Mouse (Mus musculus): ENCODE results near the gene Arid1b.
A peak's percentile ranks its signal among the peaks of the same experiment; 100 is the strongest.

The Arid1b gene

DNA sequence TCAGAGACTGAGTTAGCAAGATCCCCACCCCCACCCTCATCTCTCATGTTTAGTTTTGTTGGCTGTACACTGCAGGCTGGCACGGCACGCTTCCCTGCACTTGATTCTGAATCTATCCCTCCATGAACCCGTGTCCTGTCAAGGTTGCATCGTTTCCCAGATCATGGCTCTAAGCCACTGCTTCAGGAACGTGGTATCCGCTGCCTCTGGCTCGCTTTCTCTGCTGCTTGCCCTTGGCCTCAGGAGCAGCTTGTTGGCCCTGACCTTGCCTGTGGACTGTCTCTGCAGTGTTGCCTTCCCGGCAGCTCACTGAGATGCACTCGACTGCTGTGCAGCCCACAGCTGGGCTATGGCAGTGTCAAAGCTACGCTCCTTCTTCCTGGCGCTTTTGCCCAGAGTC lies 252.6 kb downstream of the Arid1b start:
- no peak for DNase-seq (ENCODE audit: extremely low spot score)

DNA sequence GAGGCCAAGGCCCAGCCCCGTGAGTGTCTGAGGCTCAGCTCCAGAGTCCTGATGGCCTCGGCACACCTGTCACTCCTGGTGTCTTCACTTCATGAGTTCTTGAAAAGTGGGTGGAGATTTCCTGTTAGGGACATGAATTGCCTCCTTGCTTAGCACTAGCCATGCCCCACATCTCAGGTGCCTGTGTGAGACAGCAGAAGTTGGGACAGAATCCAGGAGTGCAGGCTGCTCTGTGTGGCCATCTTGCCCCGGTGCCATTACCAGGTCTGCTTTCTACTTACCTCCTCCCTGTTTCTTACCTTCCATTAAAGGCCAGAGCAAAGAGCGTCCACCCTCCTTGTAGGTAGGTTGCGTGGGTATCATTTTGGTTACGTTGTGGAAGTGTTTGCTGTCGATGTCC lies 253.1 kb downstream of the Arid1b start:
- no peak for DNase-seq (ENCODE audit: extremely low spot score)

DNA sequence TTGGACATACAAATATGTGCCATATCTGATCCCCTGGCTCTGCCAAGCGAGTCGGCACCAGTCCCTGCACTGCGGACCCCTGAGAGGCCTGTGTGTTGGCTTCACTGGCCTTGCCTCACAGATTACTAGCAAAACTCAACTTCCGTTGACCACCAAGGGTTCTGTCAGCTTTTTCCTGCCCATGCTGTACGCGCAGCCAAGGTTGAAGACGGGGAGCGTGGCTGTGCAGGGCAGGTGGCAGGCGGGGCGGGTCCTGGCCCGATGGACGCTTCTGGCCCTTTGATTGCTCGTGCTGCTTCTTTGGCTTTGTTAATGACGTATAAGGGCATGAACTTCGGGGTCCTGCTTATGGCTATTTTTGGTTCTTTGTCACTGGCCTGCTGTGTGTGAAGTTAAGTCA lies 253.6 kb downstream of the Arid1b start:
- DNase-seq (ENCODE audit: extremely low spot score), result no peak

DNA sequence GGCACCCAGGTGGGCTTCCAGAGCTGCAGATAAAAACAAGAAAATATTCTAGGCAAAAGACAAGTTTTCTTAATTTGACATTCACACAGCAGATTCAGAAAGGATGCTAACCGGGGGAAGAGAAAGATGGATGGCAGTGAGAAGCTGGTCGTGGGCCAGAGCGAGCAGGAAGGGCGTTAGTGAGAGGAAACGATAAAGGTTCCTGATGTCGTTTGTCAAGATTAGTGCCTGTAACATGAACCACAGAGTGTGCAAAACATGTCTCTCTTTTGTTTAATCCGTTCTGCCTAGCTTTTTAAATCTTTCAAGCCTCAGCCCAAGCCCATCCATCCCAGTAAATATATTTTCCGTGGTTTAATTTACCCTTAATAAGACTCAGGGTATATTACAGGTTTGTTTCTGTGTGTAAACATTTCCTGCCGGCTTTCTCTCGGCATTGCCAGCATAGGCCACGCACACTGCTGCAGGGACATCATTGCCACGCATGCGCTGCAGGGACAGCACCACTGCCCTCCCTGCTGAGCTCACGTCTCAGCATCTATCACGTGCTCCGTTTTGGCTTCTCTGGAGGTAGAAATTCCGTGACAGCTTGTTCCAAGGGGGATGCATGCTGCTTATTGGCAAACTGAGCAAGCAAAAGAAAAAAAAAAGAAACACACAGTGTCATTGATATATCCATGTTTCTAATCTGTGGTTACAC lies 255.0 kb downstream of the Arid1b start:
- DNase-seq (ENCODE audit: extremely low spot score), result no peak

DNA sequence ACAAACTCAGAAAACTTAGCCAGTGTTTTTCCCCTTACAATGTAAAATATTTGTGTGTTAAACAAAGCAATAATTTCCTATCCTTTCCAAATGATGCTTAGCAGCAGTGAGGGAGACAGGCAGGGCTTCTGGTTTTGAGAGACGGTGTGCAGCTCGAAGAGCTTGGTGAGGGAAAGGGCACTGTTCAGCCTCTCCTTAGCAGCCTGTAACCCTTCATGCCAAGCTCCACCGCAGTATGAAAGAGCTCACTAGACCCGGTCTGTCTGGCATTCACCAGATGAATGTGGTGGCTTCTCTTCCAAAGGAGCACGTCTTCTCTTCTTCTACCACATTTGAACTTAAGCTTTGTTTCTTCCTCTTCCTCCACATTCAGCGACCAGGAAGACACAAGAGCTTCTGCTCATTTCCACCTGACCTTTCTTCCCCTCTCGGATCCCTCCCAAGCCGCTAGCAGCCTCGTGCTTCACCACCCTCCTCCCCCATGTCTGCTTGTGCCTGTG lies 255.6 kb downstream of the Arid1b start:
- no peak for DNase-seq (ENCODE audit: extremely low spot score)

DNA sequence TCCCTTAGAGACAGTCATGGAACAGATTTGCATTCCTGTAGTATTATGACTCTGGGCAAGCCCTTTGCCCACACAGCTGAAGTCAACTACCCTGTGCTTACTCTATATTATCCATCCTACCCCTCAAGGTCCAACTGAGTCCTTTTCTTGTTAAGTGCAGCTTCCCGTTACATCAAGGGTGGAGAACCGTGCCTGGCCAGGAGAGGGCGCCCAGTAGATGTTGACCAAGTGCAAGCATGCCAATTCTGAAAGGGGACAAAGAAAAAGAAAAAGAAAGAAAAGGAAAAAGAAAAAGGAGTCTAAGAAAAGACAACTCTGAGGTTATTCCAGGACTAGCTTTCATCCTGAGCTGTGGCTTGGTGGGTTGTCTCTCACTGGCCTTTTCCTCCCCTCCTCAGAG lies 258.3 kb downstream of the Arid1b start:
- peak; percentile 71 for DNase-seq (ENCODE audit: extremely low spot score)

DNA sequence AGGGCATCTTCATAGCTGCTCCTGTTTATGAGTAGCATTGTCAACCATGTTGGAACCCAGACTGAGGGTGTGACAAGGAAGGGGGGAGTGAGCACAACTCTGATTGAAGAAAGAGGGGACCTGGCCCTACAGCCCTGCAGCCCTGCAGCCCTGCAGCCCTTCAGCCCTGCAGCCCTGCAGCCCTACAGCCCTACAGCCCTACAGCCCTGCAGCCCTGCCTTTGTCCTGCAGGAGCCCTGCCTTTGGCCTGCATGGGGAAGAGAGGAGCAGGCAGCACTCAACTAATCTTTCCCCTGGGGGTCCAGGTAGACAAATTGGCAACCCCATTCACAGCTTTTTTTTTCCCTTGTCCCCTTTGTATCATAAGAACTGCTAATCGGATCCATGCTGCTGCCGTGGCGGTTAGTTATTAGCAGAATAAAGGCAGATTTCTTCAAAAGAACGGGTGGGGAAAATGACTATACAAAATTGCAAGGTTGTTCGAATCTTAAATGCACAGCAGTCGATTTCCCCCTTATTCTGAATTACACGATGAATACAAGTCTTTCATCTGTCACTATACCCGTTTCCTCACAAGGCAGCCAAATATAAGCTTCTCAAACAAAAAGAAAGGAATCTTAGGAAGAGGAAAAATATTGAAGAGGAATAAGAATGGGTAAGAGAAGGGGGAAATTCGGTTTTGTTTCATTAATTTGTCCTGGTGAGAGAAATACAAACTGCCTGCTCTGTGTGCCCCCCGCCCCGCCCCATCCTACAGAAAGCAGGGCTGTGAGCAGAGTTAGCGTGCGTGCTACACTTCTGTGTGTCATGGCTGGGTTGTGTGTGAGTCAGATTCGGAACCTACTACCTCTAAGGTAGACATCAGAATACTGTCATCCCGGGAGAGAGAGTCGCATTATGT lies 260.8 kb downstream of the Arid1b start:
- no peak for DNase-seq (ENCODE audit: extremely low spot score)

DNA sequence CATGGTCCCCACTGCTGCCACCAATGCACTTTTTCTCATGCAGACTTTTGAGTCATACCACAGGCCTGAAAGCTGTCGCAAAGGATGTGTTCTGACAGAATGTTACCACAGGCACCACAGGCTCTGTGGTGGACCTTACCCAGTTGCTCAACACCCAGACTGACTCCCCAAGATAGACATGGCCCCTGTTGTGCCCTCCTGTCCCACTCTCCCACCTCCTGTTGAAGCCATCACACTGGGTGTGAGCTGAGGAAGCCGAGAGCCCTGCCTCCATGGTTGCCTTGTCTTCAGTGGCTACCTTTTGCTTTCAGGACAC lies 261.4 kb downstream of the Arid1b start:
- DNase-seq (ENCODE audit: extremely low spot score), result no peak

DNA sequence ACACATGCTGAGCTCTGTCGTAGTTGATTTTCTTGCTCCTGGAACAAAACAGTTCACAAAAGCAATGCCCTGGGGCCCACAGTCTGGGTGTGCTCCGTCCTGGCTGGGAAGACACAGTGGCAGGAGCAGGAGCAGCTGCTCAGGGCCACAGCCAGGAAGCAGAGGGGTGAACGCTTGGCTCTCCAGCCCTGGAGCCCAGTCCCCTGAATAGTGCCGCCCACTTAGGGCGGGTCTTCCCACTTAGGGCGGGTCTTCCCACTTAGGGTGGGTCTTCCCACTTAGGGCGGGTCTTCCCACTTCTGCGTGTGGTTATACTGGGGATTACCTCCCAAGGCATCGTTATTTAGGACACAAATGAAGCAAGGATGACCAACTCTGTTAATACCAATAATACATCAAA lies 264.8 kb downstream of the Arid1b start:
- no peak for DNase-seq (ENCODE audit: extremely low spot score)

DNA sequence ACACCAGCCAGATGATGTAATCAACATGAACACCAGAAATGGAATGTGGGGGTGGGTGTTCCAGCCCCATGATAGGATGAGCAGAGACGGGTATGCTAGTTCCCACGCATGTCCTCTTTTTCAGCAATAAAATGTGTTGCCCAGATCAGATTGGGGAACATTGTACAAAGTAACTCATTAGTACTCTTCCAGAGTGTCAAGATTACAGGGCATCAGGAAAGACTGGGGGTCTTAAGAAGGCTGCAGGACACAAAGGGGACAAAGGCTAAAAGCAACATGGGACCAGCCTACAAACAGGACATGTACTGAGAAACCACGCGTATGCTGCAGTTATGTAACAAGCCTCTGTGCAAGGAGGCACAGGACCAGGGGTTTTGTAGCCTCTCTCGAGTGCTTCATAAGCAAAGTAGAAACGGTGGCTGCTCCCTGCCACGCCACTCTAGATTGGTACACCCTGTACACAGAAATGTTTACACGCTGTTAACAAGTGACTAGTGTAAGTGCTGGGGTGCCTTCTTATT lies 267.1 kb downstream of the Arid1b start:
- DNase-seq (ENCODE audit: extremely low spot score), result no peak

DNA sequence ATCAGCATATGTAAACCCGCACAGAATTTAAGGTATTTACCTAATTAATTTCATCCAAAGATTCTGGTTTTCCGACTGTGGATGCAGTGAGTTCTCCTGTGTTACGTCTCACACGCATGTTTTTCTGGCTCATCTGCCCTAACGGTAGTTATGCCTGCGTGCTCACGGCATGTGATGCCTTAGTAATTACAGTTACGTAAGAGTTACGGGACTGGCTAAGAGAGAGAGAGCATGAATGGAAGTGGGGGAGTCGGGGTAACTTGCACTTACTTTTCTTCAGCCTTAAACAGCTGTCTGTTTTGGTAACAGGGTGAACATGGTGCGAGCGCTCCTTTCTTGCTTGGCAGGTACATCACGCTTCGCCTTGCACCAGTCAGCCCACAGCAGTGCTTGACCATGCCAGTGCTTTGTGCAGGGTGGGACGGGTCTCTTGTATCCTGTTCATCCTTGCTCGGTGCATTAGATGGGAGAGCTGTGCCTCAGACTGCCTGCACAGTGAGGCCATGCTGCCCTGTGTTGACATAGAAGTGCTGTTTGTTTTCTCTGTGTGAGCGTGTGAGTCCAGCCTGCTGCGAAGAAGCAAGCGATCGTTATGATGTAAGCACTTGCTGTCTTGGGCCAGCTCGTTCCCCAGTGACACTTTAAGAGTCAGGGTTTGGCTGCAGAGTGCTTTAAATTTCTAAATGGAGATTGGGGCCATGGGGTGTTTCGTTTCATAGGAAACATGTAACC lies 267.9 kb downstream of the Arid1b start:
- DNase-seq (ENCODE audit: extremely low spot score), result no peak

DNA sequence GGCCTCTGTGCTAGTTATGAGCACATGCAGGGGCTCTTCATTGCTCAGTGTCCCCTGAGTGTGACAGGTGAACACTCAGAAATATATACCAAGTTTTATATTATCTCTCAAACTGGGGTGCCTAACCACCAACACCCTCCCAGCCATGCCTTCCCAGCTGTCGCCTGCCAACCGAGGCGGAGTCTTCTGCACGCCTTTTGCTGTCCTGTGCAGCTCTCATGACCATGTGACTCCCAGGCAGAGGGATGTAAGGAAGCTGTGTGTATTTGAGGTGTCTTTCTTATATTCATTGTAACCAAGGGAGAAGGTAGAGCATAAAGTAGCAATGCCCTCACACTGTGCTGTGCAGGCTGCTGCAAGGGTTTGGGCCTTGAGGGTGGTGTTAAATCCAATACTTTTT lies 268.7 kb downstream of the Arid1b start:
- DNase-seq (ENCODE audit: extremely low spot score), result no peak

DNA sequence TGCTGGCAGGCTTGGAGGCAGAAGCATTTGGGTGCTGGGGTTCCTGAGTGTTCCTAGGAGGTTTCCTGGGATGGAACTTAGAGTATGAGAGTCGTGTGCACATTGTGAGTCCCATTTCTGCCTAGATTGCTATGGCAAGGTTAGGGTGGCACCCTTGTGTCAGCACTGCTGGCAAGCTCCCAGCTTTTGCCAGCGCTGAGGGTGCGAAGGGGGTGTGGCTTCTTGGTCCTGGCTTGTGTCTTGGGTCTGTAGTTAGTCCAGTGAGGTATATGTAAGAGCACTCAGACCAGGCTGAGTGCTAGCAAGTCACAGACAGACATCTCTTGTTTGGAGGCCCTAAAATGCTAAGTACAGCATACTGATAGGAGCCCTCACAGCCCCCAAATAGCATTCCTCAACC lies 270.7 kb downstream of the Arid1b start:
- no peak for DNase-seq (ENCODE audit: extremely low spot score)

DNA sequence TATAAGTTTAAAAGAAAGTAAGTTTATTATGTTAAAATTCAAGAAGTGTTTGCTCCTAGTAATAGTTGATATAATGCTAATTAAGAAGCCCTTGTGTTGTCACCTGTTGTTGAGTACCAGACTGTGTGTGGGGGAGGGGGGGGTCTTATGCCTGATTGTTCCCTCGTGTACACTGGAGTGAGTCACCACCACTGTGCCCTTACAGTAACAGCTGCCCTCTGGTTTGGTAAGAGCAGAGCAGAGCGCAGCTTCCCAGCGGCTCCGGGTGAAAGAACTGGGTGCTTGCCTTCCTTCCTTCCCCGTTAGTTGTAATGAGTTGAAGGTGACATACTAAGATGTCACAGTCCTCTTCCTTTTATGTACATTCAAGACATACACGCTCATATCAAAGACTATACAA lies 271.5 kb downstream of the Arid1b start:
- no peak for DNase-seq (ENCODE audit: extremely low spot score)

DNA sequence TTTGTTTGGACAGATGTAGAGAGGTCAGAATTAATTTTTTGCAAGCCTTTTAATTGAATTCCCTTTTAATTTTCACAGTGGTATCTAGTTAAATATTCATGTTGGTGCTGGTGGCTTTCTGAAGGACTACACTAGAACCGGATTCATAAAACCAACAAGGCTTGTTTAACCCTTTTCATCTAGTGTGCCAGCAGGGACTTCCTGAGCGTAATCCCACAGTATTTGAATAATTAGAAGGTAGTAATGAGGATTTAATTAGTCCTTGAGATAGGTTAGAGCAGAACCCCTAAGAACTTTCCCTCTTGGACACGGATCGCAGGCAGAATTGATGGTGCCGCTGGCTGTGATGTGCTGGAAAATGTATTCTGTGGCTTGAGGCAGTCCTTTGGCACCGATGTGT lies 273.6 kb downstream of the Arid1b start:
- no peak for DNase-seq (ENCODE audit: extremely low spot score)

DNA sequence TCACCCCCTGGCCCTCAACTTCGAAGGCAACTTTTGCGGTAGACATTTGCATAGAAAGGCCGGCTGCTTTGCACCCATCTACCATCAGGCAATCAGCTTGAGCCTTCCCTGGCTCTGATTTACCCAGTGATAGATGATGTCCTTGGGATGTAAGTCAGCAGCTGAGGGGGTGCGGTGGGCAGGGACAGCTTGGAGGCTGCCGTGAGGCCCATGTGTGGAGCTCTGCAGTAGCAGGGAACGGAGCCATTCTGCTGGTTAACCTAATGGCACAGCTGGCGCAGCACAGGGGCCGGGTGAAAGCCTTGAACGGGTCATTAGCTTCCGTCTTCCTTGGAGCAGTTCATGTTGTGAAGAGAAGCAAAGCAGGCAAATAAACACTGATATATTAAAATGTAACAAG lies 275.2 kb downstream of the Arid1b start:
- DNase-seq (ENCODE audit: extremely low spot score), result no peak

DNA sequence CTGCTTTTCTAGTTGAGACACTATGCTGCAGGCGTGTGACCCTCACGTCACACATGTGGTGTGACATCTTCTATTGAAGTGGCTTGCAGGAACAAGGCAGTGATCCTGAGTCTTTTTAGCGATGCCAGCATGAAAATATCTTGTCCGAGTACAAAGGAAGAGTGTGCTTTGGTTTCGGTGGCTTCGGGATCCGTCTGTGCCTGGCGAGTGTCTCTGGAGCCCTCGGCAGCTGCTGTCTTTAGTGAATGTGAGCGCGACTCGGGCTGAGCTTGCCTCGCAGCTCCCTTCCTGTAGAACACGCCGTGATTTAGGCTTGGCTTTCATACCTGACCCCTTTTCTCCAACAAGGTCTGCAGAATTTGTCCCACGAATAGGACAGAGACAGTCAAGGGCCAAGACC lies 275.6 kb downstream of the Arid1b start:
- no peak for DNase-seq (ENCODE audit: extremely low spot score)

DNA sequence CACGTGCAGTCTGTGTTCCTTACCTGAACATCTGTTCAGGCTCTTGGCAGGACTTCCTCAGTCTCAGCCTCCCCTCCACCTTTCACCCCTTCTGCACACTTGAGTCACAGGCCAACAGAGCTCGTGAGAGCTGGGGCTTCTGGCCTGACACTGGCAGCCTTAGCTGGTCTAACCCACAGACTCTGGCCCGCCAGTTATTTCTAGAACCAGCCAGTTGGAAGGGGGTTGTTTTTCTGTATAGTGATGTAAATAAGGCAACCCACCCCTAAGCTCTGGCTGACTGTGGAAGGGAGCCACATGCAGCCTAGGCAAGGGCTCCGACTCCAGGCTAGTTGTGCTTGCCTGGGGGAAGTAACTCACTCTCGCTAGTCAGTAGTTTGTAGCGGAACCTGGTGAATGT lies 276.7 kb downstream of the Arid1b start:
- DNase-seq (ENCODE audit: extremely low spot score), result no peak

DNA sequence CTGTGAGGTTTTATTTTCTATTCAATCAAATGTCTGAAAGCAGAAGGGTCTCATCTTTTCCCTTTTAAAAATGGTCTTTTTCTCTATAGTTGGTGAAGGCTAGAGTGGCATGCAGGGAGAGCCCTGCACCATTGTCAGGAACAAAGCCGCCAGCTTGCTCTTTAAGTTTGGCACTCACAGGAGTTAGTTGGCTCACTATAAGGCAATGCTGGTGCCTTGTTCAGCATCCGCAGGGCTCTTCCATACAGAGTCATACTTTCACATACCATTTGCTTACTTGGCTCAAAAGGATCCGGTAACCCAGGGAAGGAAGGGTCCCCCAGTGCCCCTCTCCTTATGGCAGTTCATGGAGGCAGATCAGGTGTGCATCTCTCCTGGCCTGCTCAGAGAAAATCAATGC lies 279.0 kb downstream of the Arid1b start:
- no peak for DNase-seq (ENCODE audit: extremely low spot score)

DNA sequence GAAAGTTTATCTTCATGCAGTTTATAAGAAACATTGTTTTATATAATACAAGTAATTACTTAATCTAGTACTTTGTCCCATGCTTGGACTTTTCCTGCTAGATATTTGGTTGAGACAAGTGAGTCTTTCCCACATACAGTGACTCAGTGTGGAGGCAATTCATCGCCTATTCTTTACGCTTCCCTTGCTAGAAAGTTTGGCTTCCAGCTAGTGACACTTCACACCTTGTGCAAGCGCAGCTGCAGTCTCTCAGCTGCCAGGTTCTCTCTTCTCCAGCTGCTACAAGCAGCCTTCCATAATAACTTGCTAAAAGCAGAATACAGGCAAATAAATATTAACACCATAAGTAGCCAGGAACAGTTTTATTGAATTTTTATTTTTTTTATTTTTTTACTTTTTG lies 279.6 kb downstream of the Arid1b start:
- DNase-seq (ENCODE audit: extremely low spot score), result no peak

DNA sequence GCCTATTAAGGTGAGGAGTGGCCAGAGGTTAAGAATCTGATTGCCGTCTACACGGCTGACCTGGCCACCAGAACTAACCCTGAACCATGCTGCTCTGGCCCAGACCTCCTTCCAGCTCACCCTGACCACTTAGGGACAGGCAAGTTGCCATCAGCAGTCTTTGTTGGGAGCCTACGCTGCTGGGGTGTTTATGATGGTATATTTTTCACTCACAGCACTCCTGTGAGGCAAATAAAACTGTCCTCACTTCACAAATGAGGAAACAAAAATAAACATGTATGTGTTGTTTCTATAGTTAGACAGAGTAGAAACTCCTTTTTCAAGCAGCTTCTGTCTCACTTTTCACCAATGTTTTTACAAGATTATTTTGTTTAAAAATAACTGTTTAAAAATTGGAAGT lies 280.3 kb downstream of the Arid1b start:
- no peak for DNase-seq (ENCODE audit: extremely low spot score)

DNA sequence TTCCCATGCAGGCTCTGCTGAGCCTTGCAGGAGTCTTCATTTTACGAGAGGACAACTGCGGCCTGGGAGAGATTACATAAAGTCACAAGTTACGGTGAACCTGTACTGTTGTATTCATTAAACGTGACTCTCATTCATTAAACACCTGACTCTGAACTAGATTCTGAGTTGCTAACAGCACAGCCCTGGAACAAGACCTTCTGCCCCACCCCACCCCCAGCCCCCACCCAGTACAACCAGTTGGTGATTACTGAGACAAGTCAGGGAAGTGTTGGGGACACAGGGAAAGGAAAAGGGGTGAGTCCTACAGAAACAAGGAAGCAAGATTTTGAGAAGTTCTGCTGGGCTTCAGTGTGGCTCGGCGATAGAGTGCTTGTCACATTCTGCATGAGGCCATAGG lies 281.6 kb downstream of the Arid1b start:
- no peak for DNase-seq (ENCODE audit: extremely low spot score)
